Mouse (Mus musculus): ENCODE measurements at regions not wholly inside any gene's neighbourhood (a gene's known extent, or its start where the extent isn't known, plus 50 kb on each side); places are given as distances from the start of the nearest gene placed in this dataset.

- 90% methylated on average over 4 of the region's 4 CpGs for WGBS
- DNase-seq (ENCODE audit: extremely low spot score, low spot score) = no peak
- Histone ChIP-seq H3K9me3 (no peaks in the 10 kb centered on the region), H3K4me3 (no peak overlapping the region), H3K27me3 (ENCODE audit: poor library complexity, severe bottlenecking) (no peaks in the 10 kb centered on the region), H3K36me3 (replicated peaks) (no peaks in the 10 kb centered on the region), H3K27ac (no peak overlapping the region), H3K4me1 (no peaks in the 10 kb centered on the region)
Measured at GRCm38 (mm10) chr1:144355560-144356310, 106.7 kb upstream of the Rgs1 start.

- DNase-seq (ENCODE audit: extremely low spot score, low spot score) = no peak
- Histone ChIP-seq H3K4me3 (no peak overlapping the region), H3K36me3 (replicated peaks) (no peaks in the 10 kb centered on the region), H3K4me1 (no peaks in the 10 kb centered on the region), H3K9me3 (no peaks in the 10 kb centered on the region), H3K27ac (no peak overlapping the region), H3K27me3 (ENCODE audit: poor library complexity, severe bottlenecking) (no peaks in the 10 kb centered on the region)
- WGBS = 91% methylated on average over 3 of the region's 3 CpGs
Measured at GRCm38 (mm10) chr1:144355041-144355440, 106.0 kb upstream of the Rgs1 start.

- DNase-seq (ENCODE audit: extremely low spot score, low spot score) = no peak
- H3K36me3 ChIP-seq (replicated peaks) = no peaks in the 10 kb centered on the region
Measured at GRCm38 (mm10) chr1:144353320-144353719, 104.3 kb upstream of the Rgs1 start.

GRCm38 (mm10) chr1:144343820-144344219, 94.8 kb upstream of the Rgs1 start:
- Histone ChIP-seq H3K27ac (no peak overlapping the region), H3K9me3 (no peaks in the 10 kb centered on the region), H3K36me3 (replicated peaks) (no peaks in the 10 kb centered on the region), H3K27me3 (ENCODE audit: poor library complexity, severe bottlenecking) (no peaks in the 10 kb centered on the region), H3K4me1 (no peaks in the 10 kb centered on the region), H3K4me3 (no peak overlapping the region)
- no peak for DNase-seq (ENCODE audit: extremely low spot score, low spot score)
- 94% methylated on average over 1 of the region's 1 CpGs for WGBS

More at GRCm38 (mm10) chr1:144353320-144353719, 104.3 kb upstream of the Rgs1 start:
- Histone ChIP-seq H3K4me3 (no peak overlapping the region), H3K27ac (no peak overlapping the region), H3K27me3 (ENCODE audit: poor library complexity, severe bottlenecking) (no peaks in the 10 kb centered on the region), H3K9me3 (no peaks in the 10 kb centered on the region), H3K4me1 (no peaks in the 10 kb centered on the region)

- H3K4me1 ChIP-seq = no peaks in the 10 kb centered on the region
- 78% methylated on average over 5 of the region's 5 CpGs for WGBS
- H3K27ac ChIP-seq = no peak overlapping the region
- H3K4me3 ChIP-seq = no peak overlapping the region
- DNase-seq (ENCODE audit: extremely low spot score, low spot score) = no peak
- H3K27me3 ChIP-seq (ENCODE audit: poor library complexity, severe bottlenecking) = no peaks in the 10 kb centered on the region
- no peaks in the 10 kb centered on the region for H3K36me3 ChIP-seq (replicated peaks)
- H3K9me3 ChIP-seq = no peaks in the 10 kb centered on the region
Measured at GRCm38 (mm10) chr1:144343299-144343698, 94.3 kb upstream of the Rgs1 start.

GRCm38 (mm10) chr1:144337572-144337971, 88.5 kb upstream of the Rgs1 start:
- no peaks in the 10 kb centered on the region for H3K27me3 ChIP-seq (ENCODE audit: poor library complexity, severe bottlenecking)
- H3K4me3 ChIP-seq = no peak overlapping the region
- no peak overlapping the region for H3K27ac ChIP-seq
- 94% methylated on average over 2 of the region's 2 CpGs for WGBS
- H3K36me3 ChIP-seq (replicated peaks) = no peaks in the 10 kb centered on the region
- H3K9me3 ChIP-seq = no peaks in the 10 kb centered on the region
- H3K4me1 ChIP-seq = no peaks in the 10 kb centered on the region
- DNase-seq (ENCODE audit: extremely low spot score, low spot score) = no peak

- H3K9me3 ChIP-seq = no peaks in the 10 kb centered on the region
- H3K4me3 ChIP-seq = no peak overlapping the region
- no peaks in the 10 kb centered on the region for H3K36me3 ChIP-seq (replicated peaks)
- no peak for DNase-seq (ENCODE audit: extremely low spot score, low spot score)
- 90% methylated on average over 8 of the region's 8 CpGs for WGBS
- no peak overlapping the region for H3K27ac ChIP-seq
- H3K27me3 ChIP-seq (ENCODE audit: poor library complexity, severe bottlenecking) = no peaks in the 10 kb centered on the region
- no peaks in the 10 kb centered on the region for H3K4me1 ChIP-seq
Measured at GRCm38 (mm10) chr1:144330365-144331050, 81.5 kb upstream of the Rgs1 start.

- no peak overlapping the region for H3K4me3 ChIP-seq
- 91% methylated on average over 6 of the region's 6 CpGs for WGBS
- DNase-seq (ENCODE audit: extremely low spot score, low spot score) = no peak
Measured at GRCm38 (mm10) chr1:144319406-144319805, 70.4 kb upstream of the Rgs1 start.

GRCm38 (mm10) chr1:144318289-144318688, 69.2 kb upstream of the Rgs1 start:
- Histone ChIP-seq H3K4me3 (no peak overlapping the region), H3K27me3 (ENCODE audit: poor library complexity, severe bottlenecking) (no peaks in the 10 kb centered on the region), H3K9me3 (no peaks in the 10 kb centered on the region), H3K27ac (no peak overlapping the region), H3K36me3 (replicated peaks) (no peaks in the 10 kb centered on the region), H3K4me1 (no peaks in the 10 kb centered on the region)
- 77% methylated on average over 1 of the region's 1 CpGs for WGBS
- no peak for DNase-seq (ENCODE audit: extremely low spot score, low spot score)

More at GRCm38 (mm10) chr1:144319406-144319805, 70.4 kb upstream of the Rgs1 start:
- no peak overlapping the region for H3K27ac ChIP-seq
- no peaks in the 10 kb centered on the region for H3K4me1 ChIP-seq
- no peaks in the 10 kb centered on the region for H3K9me3 ChIP-seq
- H3K27me3 ChIP-seq (ENCODE audit: poor library complexity, severe bottlenecking) = no peaks in the 10 kb centered on the region
- no peaks in the 10 kb centered on the region for H3K36me3 ChIP-seq (replicated peaks)

GRCm38 (mm10) chr1:144317560-144317959, 68.5 kb upstream of the Rgs1 start:
- H3K9me3 ChIP-seq = no peaks in the 10 kb centered on the region
- DNase-seq (ENCODE audit: extremely low spot score, low spot score) = no peak
- H3K27me3 ChIP-seq (ENCODE audit: poor library complexity, severe bottlenecking) = no peaks in the 10 kb centered on the region
- H3K27ac ChIP-seq = no peak overlapping the region
- H3K4me1 ChIP-seq = no peaks in the 10 kb centered on the region
- WGBS = 88% methylated on average over 3 of the region's 3 CpGs
- H3K36me3 ChIP-seq (replicated peaks) = no peaks in the 10 kb centered on the region
- H3K4me3 ChIP-seq = no peak overlapping the region

- Histone ChIP-seq H3K27ac (no peak overlapping the region), H3K36me3 (replicated peaks) (no peaks in the 10 kb centered on the region), H3K4me1 (no peaks in the 10 kb centered on the region), H3K4me3 (no peak overlapping the region), H3K9me3 (no peaks in the 10 kb centered on the region), H3K27me3 (ENCODE audit: poor library complexity, severe bottlenecking) (no peaks in the 10 kb centered on the region)
- DNase-seq (ENCODE audit: extremely low spot score, low spot score) = no peak
- WGBS = 92% methylated on average over 2 of the region's 2 CpGs
Measured at GRCm38 (mm10) chr1:144316251-144316650, 67.2 kb upstream of the Rgs1 start.

- no peaks in the 10 kb centered on the region for H3K36me3 ChIP-seq (replicated peaks)
- H3K4me3 ChIP-seq = no peak overlapping the region
- no peaks in the 10 kb centered on the region for H3K9me3 ChIP-seq
- no peaks in the 10 kb centered on the region for H3K27me3 ChIP-seq (ENCODE audit: poor library complexity, severe bottlenecking)
- WGBS = 84% methylated on average over 2 of the region's 2 CpGs
- no peak overlapping the region for H3K27ac ChIP-seq
- no peaks in the 10 kb centered on the region for H3K4me1 ChIP-seq
- DNase-seq (ENCODE audit: extremely low spot score, low spot score) = no peak
Measured at GRCm38 (mm10) chr1:144314382-144314781, 65.3 kb upstream of the Rgs1 start.

- 100% methylated on average over 1 of the region's 1 CpGs for whole genome bisulfite sequencing
- no peak for DNase-seq (ENCODE audit: extremely low spot score, low spot score)
- no peaks in the 10 kb centered on the region for H3K27me3 ChIP-seq (ENCODE audit: poor library complexity, severe bottlenecking)
- H3K27ac ChIP-seq = no peak overlapping the region
- no peak overlapping the region for H3K4me3 ChIP-seq
- no peaks in the 10 kb centered on the region for H3K36me3 ChIP-seq (replicated peaks)
- no peaks in the 10 kb centered on the region for H3K4me1 ChIP-seq
- no peaks in the 10 kb centered on the region for H3K9me3 ChIP-seq
Measured at GRCm38 (mm10) chr1:144313318-144313717, 64.3 kb upstream of the Rgs1 start.
